Mouse (Mus musculus): Measurements from ENCODE around the gene Zfp94. TPM values are rescaled to one million over a fixed set of nuclear protein-coding genes. Genes with fewer than 3 reads are reported as not detected.

Zfp94 gene
- polyA plus RNA-seq (2012; ENCODE audit: low replicate concordance), result 1.3 and 1.9 TPM in 2 replicates

DNA sequence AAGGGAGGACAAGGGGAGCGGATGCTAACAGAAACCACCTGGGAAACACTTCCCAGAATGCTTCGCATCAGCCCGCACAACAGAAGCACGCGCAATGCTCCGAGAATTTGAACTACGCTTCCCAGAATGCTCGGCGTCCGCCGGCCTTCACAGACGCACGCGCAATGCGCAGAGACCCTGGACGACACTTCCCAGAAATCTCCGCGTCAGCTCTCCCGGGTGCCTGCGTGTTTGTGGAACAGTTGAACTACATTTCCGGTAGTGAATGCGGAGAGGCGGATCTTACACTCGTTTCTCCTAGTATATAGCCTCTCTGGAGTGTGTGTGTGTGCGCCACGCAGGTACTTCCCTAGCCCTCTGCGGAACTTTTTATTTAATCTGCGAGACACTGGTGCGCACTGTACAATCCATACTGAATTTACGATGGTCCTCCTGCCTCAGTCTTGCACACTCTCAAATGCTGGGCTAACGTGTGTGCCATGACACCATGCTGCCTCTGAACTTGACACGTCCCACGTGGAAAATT lies at the start of gene Zfp94:
Gene Zfp94, minus strand, starts transcription at position 100 of the 526 bp plus-strand sequence.

DNA sequence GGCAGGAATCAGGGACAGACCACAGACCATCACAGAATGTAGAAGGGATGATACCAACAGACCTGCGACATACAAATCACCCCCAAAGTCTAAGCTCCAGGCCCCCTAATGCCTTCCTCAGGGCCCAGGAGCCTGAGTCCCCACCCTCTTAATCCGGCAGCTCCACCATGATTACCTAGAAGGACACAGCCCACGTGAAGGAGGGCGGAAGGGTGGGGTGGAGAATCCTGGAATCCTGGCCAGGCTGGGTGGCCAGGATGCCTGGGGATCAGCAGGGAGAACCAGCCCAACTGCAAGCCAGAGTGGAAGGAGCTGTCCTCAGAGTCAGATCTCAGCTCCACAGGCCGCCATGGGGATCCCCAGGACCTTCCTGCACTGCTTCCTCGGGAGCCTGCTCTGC lies 32.4 kb upstream of the Zfp94 start, which contains the start of gene Lypd5:
Gene Lypd5, plus strand, starts transcription at position 301 of the 400 bp plus-strand sequence.

DNA sequence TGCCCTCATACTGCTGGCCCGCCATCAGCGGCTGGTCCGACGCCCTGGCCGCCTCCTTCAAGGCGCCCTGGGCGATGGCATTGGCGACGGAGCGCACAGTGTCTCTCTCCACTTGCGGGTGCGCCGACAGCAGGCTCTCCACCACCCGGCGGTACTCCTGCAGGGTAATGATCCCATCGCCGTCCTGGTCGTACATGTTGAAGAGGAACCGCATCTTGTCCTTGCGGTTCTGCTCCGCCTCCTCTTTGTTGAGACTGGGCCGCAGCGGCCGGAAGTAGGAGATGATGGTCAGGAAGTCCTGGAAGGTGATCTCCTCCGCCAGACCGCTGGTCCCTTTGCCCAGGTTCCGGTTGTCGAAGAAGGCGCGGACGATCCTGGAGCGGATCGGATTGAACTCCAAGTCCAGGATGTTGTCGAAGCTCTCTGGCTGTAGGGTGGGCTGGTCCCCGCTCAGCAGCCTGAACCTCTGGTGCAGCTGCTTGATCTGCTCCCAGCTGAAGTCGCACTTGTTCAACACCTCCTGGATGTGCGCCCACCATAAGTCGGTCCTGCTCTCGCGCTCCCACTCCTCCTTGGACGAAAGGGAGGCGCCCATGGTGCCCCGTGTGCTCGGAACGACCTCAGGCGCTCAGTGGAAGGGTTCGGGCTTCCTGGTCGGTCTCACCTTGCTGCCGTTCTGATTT lies 17.0 kb upstream of the Zfp94 start, which contains the start of gene Tescl:
Gene Tescl, minus strand, starts transcription at position 633 of the 683 bp plus-strand sequence.

DNA sequence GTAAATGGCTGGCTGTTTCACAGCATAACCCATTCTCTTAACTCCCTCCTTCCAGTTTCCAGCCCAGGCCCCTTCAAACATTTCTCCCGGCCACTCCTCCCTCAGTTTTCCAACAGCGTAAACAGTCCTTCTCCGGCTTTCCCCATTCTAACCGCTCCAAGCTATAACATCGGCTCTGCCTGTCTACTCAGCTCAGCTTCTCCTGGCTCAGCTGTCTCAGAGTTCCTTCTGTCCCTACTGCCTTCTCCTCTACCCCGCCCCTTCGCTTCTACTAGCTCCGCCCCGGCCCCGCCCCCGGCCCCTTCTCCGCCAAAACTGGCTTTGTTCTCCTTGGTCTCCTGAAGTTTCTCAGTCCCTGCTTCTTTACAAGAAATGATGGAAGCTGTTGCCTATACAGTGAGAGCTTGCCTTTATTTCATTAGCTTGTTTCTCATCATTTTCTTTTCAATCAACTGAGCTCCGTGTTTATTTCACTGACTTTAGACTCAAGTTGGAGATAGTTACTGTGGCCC lies 15.6 kb downstream of the Zfp94 start, which contains the start of gene Zfp61:
Gene Zfp61, minus strand, starts transcription at position 462 of the 512 bp plus-strand sequence.

DNA sequence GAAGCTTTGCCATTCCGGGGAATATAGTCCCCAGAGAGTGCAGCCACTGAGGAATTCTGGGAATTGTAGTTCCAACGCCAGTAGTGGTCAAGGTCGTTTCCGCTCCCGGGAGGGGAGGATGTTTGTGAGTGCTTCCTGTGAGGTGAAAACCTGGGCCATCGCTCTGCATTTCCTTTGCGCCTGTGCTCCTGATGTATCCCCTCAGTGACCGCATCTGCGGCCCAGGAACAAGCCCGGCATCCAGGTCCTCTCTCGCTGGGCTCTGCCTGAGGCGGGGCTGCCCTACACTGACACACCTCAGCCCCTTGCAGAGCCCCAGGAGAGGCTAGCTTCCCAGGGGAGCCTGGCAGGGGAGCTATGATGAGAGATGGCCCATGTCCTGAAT lies 46.2 kb downstream of the Zfp94 start, which contains the start of gene Zfp93:
Gene Zfp93, plus strand, starts transcription at position 133 of the 385 bp plus-strand sequence.

DNA sequence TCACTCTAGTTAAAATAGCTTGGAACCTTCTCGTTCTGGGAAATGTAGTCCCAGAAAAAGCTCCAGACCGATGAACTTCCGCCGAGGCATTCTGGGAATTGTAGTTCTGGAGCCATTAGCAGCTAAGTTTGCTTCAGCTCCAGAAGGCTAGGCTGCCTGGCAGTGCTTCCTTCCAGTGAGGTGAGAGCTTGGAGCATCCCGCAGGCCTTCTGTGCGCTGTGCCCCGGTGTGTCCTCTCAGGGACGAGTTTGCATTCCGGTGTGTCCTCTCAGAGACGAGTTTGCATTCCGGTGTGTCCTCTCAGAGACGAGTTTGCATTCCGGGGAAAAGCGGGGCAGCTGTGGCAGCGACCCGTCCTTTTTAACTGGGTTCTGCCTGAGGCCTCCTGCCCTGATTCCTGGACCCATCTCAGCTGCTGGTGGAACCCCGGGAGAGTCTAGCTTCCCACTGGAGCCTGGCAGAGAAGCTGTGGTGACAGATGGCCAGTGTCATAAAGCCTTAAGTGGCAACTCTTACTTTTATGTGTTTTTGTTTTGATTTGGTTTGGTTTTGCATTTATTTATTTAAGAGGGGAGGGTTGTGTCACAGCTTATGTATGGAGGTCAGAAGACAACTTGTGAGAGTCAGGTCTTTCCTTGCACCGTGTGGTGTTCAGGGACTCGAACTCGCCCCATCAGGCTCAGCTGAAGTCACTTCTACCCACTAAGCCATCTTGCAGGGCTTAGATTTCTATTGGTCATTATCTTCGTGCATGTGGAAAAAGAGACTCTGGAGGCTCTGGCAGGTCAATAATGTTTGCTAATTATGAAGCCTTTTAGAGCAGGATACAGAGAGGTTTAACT lies 61.6 kb downstream of the Zfp94 start, which contains the start of gene Zfp108:
Gene Zfp108, plus strand, starts transcription at position 162 of the 842 bp plus-strand sequence.

Other genes starting within 250 kb of the Zfp94 start
- gene Zfp180, start 234.7 kb downstream of the Zfp94 start, polyA plus RNA-seq (2012; ENCODE audit: low replicate concordance), result 7.8 and 16.9 TPM in 2 replicates
- 0.11 and 0.33 TPM in 2 replicates for gene Zfp112, start 204.4 kb downstream of the Zfp94 start, polyA plus RNA-seq (2012; ENCODE audit: low replicate concordance)
- 0.20 and 0.44 TPM in 2 replicates for gene Zfp235, start 182.5 kb downstream of the Zfp94 start, polyA plus RNA-seq (2012; ENCODE audit: low replicate concordance)
- 0.41 TPM in 1 of 2 replicates, not detected in the other for gene Zfp114, start 141.6 kb downstream of the Zfp94 start, polyA plus RNA-seq (2012; ENCODE audit: low replicate concordance)
- gene Zfp111, start 105.2 kb downstream of the Zfp94 start, polyA plus RNA-seq (2012; ENCODE audit: low replicate concordance), result not detected in 2 replicates
- gene Zfp109, start 79.1 kb downstream of the Zfp94 start, polyA plus RNA-seq (2012; ENCODE audit: low replicate concordance), result 0.56 TPM in 1 of 2 replicates, not detected in the other
- not detected in 2 replicates for gene Zfp108, start 61.9 kb downstream of the Zfp94 start, polyA plus RNA-seq (2012; ENCODE audit: low replicate concordance)
- 0.33 and 0.41 TPM in 2 replicates for gene Zfp93, start 46.2 kb downstream of the Zfp94 start, polyA plus RNA-seq (2012; ENCODE audit: low replicate concordance)
- gene Zfp61, start 15.4 kb downstream of the Zfp94 start, polyA plus RNA-seq (2012; ENCODE audit: low replicate concordance), result 1.4 and 3.6 TPM in 2 replicates
- gene Tescl, start 17.3 kb upstream of the Zfp94 start, polyA plus RNA-seq (2012; ENCODE audit: low replicate concordance), result not detected in 2 replicates
- not detected in 2 replicates for gene Lypd5, start 32.5 kb upstream of the Zfp94 start, polyA plus RNA-seq (2012; ENCODE audit: low replicate concordance)
- 200 and 304 TPM in 2 replicates for gene Kcnn4, start 53.6 kb upstream of the Zfp94 start, polyA plus RNA-seq (2012; ENCODE audit: low replicate concordance)
- 75.6 and 251 TPM in 2 replicates for gene Smg9, start 83.0 kb upstream of the Zfp94 start, polyA plus RNA-seq (2012; ENCODE audit: low replicate concordance)
- gene Irgc1, start 135.6 kb upstream of the Zfp94 start, polyA plus RNA-seq (2012; ENCODE audit: low replicate concordance), result not detected in 2 replicates
- gene Plaur, start 145.8 kb upstream of the Zfp94 start, polyA plus RNA-seq (2012; ENCODE audit: low replicate concordance), result 37.3 and 49.5 TPM in 2 replicates
- 4.2 and 15.4 TPM in 2 replicates for gene Cadm4, start 165.4 kb upstream of the Zfp94 start, polyA plus RNA-seq (2012; ENCODE audit: low replicate concordance)
- 13.1 and 23.9 TPM in 2 replicates for gene Zfp428, start 190.3 kb upstream of the Zfp94 start, polyA plus RNA-seq (2012; ENCODE audit: low replicate concordance)
- not detected in 2 replicates for gene AC161166.1, start 195.8 kb upstream of the Zfp94 start, polyA plus RNA-seq (2012; ENCODE audit: low replicate concordance)
- 8.4 and 8.9 TPM in 2 replicates for gene Irgq, start 214.0 kb upstream of the Zfp94 start, polyA plus RNA-seq (2012; ENCODE audit: low replicate concordance)
- gene Pinlyp, start 229.5 kb upstream of the Zfp94 start, polyA plus RNA-seq (2012; ENCODE audit: low replicate concordance), result not detected in 2 replicates
- 117 and 588 TPM in 2 replicates for gene Xrcc1, start 229.6 kb upstream of the Zfp94 start, polyA plus RNA-seq (2012; ENCODE audit: low replicate concordance)